Mouse (Mus musculus) neural tube, embryonic 11.5 days (tissue): ENCODE measurements around the gene Apex1. TPM values are rescaled to one million over a fixed set of nuclear protein-coding genes. Genes with fewer than 3 reads are reported as not detected.
"Not testable (repeated sequence)": the region's sequence is repeated elsewhere in the genome, so short reads cannot be mapped to it uniquely, and the experiment has no call there.

Source experiments
- ATAC-seq: fragments of 200-750 bp; cut with Nextera tagmentation; 2 replicates; pipeline ENCODE4 v1.8.0; 2017; ENCODE audit warnings: moderate number of reproducible peaks, mild to moderate bottlenecking, moderate TSS enrichment, moderate library complexity; ENCODE audit not compliant: insufficient read depth, low FRiP score, low TSS enrichment
- DNase-seq: peaks from one replicate; pipeline ENCODE4 v3.0.0-alpha.2; 2015; ENCODE audit warnings: low spot score
- H3K27ac ChIP-seq: fragments of 300-500 bp; sonication (generic); 2 replicates; pipeline ENCODE4 v1.5.1; 2014; ENCODE audit warnings: low read depth, mild to moderate bottlenecking, low read length
- H3K27me3 ChIP-seq: fragments of 300-500 bp; sonication (generic); 2 replicates; pipeline ENCODE4 v1.6.1; 2014; ENCODE audit warnings: mild to moderate bottlenecking, low read length, mixed read lengths; ENCODE audit not compliant: control insufficient read depth, insufficient read depth
- H3K36me3 ChIP-seq: fragments of 300-500 bp; sonication (generic); 2 replicates; pipeline ENCODE4 v1.6.1; 2014; ENCODE audit warnings: mild to moderate bottlenecking, low read length, moderate library complexity, mixed read lengths; ENCODE audit not compliant: control insufficient read depth, insufficient read depth
- H3K4me1 ChIP-seq: fragments of 300-500 bp; sonication (generic); 2 replicates; pipeline ENCODE4 v1.6.1; 2014; ENCODE audit warnings: low read length, mixed read lengths; ENCODE audit not compliant: control insufficient read depth, insufficient read depth
- H3K4me2 ChIP-seq: fragments of 300-500 bp; sonication (generic); 2 replicates; pipeline ENCODE4 v1.6.1; 2014; ENCODE audit warnings: low read depth, mild to moderate bottlenecking, moderate library complexity
- H3K4me3 ChIP-seq: fragments of 300-500 bp; sonication (generic); 2 replicates; pipeline ENCODE4 v1.5.1; 2014; ENCODE audit warnings: low read depth, low read length
- H3K9ac ChIP-seq: fragments of 300-500 bp; sonication (generic); 2 replicates; pipeline ENCODE4 v1.6.1; 2014; ENCODE audit warnings: mild to moderate bottlenecking, low read length
- H3K9me3 ChIP-seq: fragments of 300-500 bp; sonication (generic); 2 replicates; pipeline ENCODE4 v1.6.1; 2016; ENCODE audit warnings: low read length; ENCODE audit not compliant: control insufficient read depth
- WGBS: fragments of 180-500 bp; shearing (Covaris S2); extraction: QIAGEN DNeasy Blood & Tissue Kit; methylation state at CpG from one replicate; pipeline ENCODE4 v1.1.7; 2014; 5-methylcytosine and 5-hydroxymethylcytosine counted together
- polyA plus RNA-seq: library from polyadenylated mRNA; unstranded; fragments of >200 nt; fragmentation: Nextera tagmentation; extraction: Ambion mirVana; gene quantifications from 2 replicates; pipeline ENCODE4 v1.2.1, GENCODE M21; 2014

The Apex1 gene
- polyA plus RNA-seq, 1 experiment from 2014 or later: 330 TPM

GRCm38 (mm10) chr14:50911356-50911755, 13.4 kb upstream of the Apex1 start:
- no peak overlapping the region for H3K27ac ChIP-seq
- WGBS: 64% methylated on average over 3 of the region's 3 CpGs
- ATAC-seq: no peak
- no peaks in the 10 kb centered on the region for H3K27me3 ChIP-seq
- no peak for DNase-seq
- H3K4me2 ChIP-seq: no peak overlapping the region
- no peaks in the 10 kb centered on the region for H3K4me1 ChIP-seq
- no peaks in the 10 kb centered on the region for H3K9me3 ChIP-seq
- peaks cover 3% of the 10 kb centered on the region for H3K36me3 ChIP-seq
- no peak overlapping the region for H3K4me3 ChIP-seq
- no peak overlapping the region for H3K9ac ChIP-seq

- H3K9me3 ChIP-seq, ATAC-seq, H3K27me3 ChIP-seq, H3K4me1 ChIP-seq, H3K27ac ChIP-seq, DNase-seq: not testable (repeated sequence)
- peak overlapping the region; percentile 77 for H3K4me2 ChIP-seq
- WGBS: 77% methylated on average over 1 of the region's 1 CpGs
- H3K4me3 ChIP-seq: peak overlapping the region; percentile 84
- peak overlapping the region; percentile 10; the same call in 1 of the 2 replicates for H3K9ac ChIP-seq
- peaks cover 13% of the 10 kb centered on the region for H3K36me3 ChIP-seq
Observed at GRCm38 (mm10) chr14:50923437-50923836, 1.3 kb upstream of the Apex1 start.

GRCm38 (mm10) chr14:50925111-50925920, 548 bp downstream of the Apex1 start:
- Histone ChIP-seq H3K9ac (peak overlapping the region; percentile 93), H3K9me3 (no peaks in the 10 kb centered on the region), H3K4me3 (peak overlapping the region; percentile 84), H3K27me3 (no peaks in the 10 kb centered on the region), H3K36me3 (peaks cover 13% of the 10 kb centered on the region), H3K4me1 (peaks cover 7% of the 10 kb centered on the region), H3K4me2 (peak overlapping the region; percentile 77), H3K27ac (peak overlapping the region; percentile 85)
- peak; percentile 49 for ATAC-seq
- WGBS: 2% methylated on average over 38 of the region's 38 CpGs
- no peak for DNase-seq

GRCm38 (mm10) chr14:50927366-50927765, 2.6 kb downstream of the Apex1 start:
- H3K4me3 ChIP-seq: no peak overlapping the region
- no peak overlapping the region for H3K4me2 ChIP-seq
- no peak overlapping the region for H3K9ac ChIP-seq
- H3K27ac ChIP-seq: no peak overlapping the region
- 80% methylated on average over 3 of the region's 3 CpGs for WGBS
- no peaks in the 10 kb centered on the region for H3K27me3 ChIP-seq
- peaks cover 13% of the 10 kb centered on the region for H3K36me3 ChIP-seq
- no peak for DNase-seq
- no peaks in the 10 kb centered on the region for H3K9me3 ChIP-seq
- H3K4me1 ChIP-seq: peaks cover 10% of the 10 kb centered on the region
- ATAC-seq: no peak

- no peaks in the 10 kb centered on the region for H3K27me3 ChIP-seq
- H3K4me1 ChIP-seq: peaks cover 10% of the 10 kb centered on the region
- peak overlapping the region; percentile 11; the same call in 1 of the 2 replicates for H3K27ac ChIP-seq
- H3K9me3 ChIP-seq: no peaks in the 10 kb centered on the region
- peak overlapping the region; percentile 77 for H3K4me3 ChIP-seq
- WGBS: 19% methylated on average over 10 of the region's 10 CpGs
- no peak for DNase-seq
- H3K9ac ChIP-seq: peak overlapping the region; percentile 90
- H3K36me3 ChIP-seq: peaks cover 13% of the 10 kb centered on the region
- peak overlapping the region; percentile 87 for H3K4me2 ChIP-seq
- no peak for ATAC-seq
Observed at GRCm38 (mm10) chr14:50929951-50930350, 5.2 kb downstream of the Apex1 start.

- peak; percentile 46 for ATAC-seq
Observed at GRCm38 (mm10) chr14:50930377-50930753, 5.6 kb downstream of the Apex1 start.

GRCm38 (mm10) chr14:50930754-50931492, 6.2 kb downstream of the Apex1 start, which contains the start of the genes Pip4p1 and Pnp:
Gene Pip4p1 (minus strand): TSS chr14:50930856.
Gene Pnp (plus strand): TSS chr14:50931082.
- H3K27ac ChIP-seq: peak within 1 kb of the TSS; percentile 81
- DNase-seq: peak; percentile 97
- no peaks in the 10 kb centered on the region for H3K9me3 ChIP-seq
- H3K9ac ChIP-seq: peak within 1 kb of the TSS; percentile 90
- WGBS: under 1% methylated on average over 68 of the region's 68 CpGs
- no peaks in the 10 kb centered on the region for H3K27me3 ChIP-seq
- peaks cover 12% of the 10 kb centered on the region for H3K36me3 ChIP-seq
- peaks cover 10% of the 10 kb centered on the region for H3K4me1 ChIP-seq
- peak within 1 kb of the TSS; percentile 87 for H3K4me2 ChIP-seq
- H3K4me3 ChIP-seq: peak within 1 kb of the TSS; percentile 77
- ATAC-seq: peak; percentile 100

More at GRCm38 (mm10) chr14:50930377-50930753, 5.6 kb downstream of the Apex1 start:
- Histone ChIP-seq H3K36me3 (peaks cover 13% of the 10 kb centered on the region), H3K9ac (peak overlapping the region; percentile 90), H3K27ac (peak overlapping the region; percentile 11), H3K27me3 (no peaks in the 10 kb centered on the region), H3K4me2 (peak overlapping the region; percentile 87), H3K9me3 (no peaks in the 10 kb centered on the region), H3K4me3 (peak overlapping the region; percentile 77), H3K4me1 (peaks cover 10% of the 10 kb centered on the region)
- under 1% methylated on average over 38 of the region's 38 CpGs for WGBS
- DNase-seq: no peak

- WGBS: 13% methylated on average over 12 of the region's 12 CpGs
- H3K4me1 ChIP-seq: peaks cover 10% of the 10 kb centered on the region
- peak overlapping the region; percentile 67 for H3K9ac ChIP-seq
- H3K27ac ChIP-seq: peak overlapping the region; percentile 81
- H3K9me3 ChIP-seq: no peaks in the 10 kb centered on the region
- ATAC-seq (no peak), DNase-seq (no peak)
- peaks cover 10% of the 10 kb centered on the region for H3K36me3 ChIP-seq
- peak overlapping the region; percentile 87 for H3K4me2 ChIP-seq
- H3K27me3 ChIP-seq: no peaks in the 10 kb centered on the region
- H3K4me3 ChIP-seq: peak overlapping the region; percentile 77
Observed at GRCm38 (mm10) chr14:50931493-50932020, 6.8 kb downstream of the Apex1 start.
